Mouse (Mus musculus) thymus, postnatal 14 days (tissue): Measurements from ENCODE around the gene Gm43191.
"Not testable (repeated sequence)": the region's sequence is repeated elsewhere in the genome, so short reads cannot be mapped to it uniquely, and the experiment has no call there.

Experiments
- DNase-seq: peaks from one replicate; pipeline ENCODE4 v3.0.0; 2021

The Gm43191 gene

DNA sequence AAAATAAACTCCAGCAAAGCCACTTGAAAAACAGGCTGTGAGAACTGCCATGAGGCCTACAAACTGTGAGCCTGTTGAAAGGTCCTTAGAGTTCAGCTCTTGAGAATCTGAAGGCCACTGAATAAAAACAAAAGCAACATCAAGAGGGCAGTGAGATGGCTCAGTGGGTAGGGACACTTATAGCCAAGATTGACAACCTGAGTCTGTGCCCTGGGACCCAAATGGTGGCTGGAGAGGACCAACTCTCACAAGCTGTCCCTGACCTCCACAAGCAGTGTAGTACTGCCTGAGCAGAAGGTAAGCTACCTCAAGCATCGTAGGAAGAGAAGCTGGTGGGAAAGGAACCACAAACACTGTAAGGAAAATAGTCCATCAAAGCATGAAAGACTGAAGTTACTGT lies at the start of gene Gm43191:
Gene Gm43191, minus strand, starts transcription at position 101 of the 400 bp plus-strand sequence.
- DNase-seq: no peak

DNA sequence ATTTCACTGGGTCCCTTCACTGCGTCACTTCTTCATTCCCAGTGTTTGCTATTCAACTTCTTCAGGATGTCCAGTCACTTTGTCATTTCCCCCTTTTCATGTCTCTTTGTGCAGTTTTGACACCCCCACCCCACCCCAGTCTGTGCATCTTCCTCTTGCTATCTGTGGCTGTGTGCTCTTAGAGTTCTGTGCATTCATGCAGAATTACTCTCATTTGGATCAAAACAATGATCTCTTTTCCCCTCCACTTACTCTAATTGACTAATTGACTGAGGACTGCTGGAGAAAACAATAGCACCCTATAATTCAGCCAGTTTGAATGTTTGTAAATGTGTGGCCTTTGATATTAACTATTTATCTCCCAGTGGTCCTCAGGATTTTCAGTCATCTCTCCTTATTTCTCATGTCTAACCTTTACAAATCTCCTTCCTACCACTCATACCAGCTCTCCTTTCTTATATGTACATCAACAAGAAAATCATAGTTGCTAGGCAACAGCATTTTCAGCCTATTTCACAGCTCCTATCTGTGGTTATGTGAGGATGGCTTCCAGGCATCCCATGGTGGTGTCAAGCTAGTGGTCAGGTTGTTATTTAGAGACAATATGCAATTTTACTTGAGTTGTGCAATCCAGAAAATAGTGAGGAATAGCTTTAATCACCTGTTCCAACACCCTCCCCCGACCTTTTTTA lies 48.6 kb upstream of the Gm43191 start:
- DNase-seq: no peak

DNA sequence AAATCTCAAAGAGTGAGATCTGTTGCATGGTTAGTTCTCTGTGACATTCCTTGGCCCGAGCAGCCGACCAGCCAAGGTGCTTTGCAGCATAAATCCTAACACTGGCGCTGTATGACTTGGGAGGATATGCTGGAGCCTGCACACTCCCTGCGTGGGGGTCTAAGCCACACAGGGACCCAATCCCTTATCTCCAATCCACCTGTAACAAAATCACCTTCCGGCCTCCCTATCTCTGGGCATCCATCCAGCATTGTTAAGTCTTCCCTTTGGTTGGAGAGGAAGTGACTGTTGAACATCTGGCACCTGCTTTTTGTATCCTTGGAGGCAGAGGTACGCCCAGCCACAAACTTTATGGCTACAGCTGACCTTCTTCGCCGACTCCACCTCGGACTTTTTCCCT lies 45.7 kb upstream of the Gm43191 start:
- no peak for DNase-seq

DNA sequence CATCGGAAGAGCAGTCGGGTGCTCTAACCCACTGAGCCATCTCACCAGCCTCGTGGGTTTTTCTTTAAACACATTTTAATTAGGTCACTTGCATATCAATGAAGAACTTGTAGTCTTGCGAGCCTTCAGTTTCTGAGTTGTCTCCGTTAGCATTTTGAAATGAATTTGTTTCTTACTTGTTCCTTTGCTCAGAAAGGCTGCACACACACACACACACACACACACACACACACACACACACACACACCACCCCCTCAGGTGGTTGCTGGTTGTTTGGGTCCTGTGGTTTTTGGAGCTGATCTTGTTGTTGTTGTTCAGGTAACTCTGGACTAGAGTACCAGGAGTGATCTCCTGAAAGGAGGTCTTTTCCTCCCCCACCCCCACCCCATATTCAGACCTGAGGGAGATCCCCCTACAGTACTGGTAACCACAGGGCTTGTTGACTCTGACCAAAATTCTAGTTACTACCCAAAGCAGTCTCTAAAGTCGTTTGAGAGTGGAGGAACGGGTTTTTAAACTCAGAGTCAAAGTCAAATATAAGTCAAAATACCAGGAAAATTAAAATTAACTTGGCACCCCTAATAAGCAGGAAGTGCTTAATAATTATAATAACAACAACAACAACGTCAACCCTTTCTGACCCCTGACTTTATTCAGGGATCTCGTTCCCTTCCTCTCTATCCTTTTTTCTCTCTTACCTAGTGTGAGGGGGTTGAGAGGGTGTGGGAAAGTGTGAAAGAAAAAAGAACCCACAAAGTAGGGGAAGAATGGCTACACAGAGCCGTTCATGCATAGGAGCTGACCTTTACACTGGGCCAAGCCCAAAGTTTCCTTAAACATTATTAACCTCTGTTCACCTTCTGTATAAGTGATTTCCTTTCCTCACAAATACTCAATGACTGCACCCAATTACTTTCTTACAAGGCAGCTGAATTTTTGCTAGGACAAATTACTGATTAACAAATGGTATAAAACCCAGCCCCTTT lies 42.7 kb upstream of the Gm43191 start:
- DNase-seq: no peak

DNA sequence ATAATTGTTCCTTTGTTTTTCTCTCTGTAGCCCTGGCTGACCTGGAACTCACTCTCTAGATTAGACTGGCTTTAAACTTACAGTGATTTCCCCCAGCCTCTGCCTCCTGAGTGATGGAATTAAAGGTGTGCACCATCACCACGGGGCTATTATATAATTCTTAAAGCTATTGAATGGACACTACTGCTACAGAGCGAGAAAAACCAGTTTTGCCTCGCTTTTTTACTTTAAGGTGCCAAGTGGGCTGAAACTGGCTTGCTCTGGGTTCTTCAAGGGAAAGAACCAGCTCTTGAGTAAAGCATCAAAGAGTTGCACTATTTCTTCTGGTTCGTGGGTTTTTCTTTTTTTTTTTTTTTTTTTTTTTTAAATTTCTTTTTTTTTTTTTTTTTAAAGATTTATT lies 41.9 kb upstream of the Gm43191 start:
- no peak for DNase-seq

DNA sequence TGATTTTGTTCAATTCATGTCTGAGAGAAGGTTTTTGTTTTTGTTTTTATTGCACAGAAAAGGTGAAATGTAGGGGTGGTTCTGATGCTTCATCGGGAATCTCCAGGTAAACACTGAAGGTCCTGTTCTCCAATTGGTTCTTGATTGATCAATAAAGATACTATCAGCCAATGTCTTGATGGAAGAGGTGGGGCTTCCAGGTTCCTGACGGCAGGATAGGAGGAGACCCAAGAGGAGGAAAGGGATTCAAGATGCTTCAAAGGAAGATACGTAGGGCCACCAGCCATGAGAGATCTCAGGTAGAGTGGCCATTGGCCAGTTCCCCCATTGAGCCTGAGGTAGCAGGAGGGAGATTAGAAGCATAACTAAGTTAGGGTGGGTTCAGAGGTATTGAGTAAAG lies 37.9 kb upstream of the Gm43191 start:
- DNase-seq: no peak

DNA sequence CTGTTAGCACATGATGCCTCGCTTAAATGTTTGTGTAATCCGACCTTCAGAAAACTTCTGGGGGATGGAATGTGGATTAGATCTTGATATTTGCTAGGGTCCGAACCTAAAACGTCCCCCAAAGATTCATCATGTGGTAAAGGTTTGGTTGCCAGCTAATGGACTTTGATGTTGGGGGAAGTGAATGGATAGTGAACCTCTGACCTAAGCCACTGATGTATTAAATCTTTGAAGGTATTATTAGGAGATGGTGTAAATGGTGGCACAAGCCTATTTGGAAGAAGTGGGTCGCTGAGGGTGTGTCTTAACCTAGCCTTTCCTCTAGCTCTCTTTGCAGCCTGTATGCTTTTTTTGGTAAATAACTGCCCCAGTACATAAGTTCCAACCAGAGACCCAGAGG lies 32.0 kb upstream of the Gm43191 start:
- no peak for DNase-seq

DNA sequence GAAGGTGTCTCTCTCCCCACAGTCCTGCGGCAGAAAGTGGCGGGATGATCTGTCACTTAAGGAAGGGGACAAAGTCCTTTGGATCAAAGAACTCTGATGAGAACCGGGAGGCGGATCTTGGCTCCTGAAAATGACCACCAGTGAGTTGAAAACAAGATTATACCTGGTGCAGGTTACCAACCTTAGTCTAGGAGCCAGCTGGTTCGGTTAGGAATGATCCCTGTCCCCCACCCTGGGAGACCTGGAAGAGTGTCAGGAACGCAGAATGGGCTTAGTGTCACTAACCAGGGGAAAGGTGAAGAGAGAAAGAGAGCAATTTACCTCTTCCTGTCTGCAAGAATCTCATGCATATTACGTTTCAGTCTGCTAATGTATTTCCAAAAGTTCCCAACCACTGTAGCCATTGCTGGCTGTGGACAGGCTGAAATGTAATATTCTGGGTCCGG lies 31.4 kb upstream of the Gm43191 start, which contains the start of gene Slc35a3:
Gene Slc35a3, minus strand, starts transcription at position 396 of the 446 bp plus-strand sequence.
- DNase-seq: no peak

DNA sequence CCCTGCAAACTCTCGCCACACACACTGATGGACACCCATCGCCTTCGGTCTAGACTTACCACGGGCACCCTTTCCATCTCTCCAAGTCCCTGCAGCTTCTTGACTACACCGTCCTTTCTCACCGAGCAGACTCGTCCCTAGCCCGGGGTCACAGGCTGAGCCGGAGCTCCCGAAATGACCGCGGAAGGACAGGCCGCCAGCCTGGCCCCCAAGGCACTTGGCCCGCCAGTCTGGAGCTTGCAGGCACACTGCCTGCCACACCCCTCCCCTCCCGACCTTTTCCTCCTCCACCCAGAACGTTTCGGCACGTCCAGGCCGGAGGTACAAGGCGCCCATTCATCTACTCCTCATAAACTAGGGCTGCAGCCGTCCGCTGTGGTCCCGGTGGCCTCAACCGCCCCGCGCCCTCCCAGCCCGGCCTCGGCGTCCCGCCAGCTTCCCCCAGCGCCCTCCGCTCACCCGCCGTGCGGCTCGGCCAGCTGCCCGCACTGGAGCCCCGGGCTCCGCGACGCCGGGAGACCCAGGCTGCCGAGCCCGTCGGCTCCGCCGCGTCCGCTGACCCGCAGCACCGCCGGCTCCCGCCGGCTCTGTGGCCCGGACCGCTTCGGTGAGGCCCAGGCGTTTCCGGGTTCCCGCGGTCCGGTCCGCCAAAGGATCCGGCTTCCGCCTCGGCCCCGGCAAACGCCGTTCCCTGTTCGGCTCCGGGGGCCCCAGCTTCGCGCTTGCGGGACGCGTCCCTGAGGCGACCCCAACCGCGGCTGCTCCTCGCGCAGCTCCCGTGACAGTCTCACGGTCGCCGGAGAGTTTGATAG lies 30.8 kb upstream of the Gm43191 start:
- peak; percentile 76 for DNase-seq

DNA sequence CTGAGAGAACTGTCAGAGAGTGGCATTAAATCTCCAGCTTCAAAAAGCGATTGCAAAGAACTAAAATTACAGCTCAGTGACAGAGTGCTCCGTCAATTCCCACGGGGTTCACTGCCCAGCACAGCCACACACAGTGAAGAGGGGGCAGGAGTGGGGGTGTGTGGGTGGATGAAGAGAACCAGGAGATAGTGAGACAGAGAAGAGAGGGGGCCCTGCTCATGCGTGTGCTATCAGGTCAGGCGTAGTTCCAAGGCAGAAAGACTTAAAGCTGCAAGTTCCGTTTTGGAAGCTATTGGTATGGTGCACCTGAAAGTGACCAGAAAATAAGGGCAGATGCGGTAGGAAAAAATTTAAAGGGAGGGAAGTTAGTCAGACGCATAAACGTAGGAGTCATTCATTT lies 29.9 kb upstream of the Gm43191 start:
- DNase-seq: no peak

DNA sequence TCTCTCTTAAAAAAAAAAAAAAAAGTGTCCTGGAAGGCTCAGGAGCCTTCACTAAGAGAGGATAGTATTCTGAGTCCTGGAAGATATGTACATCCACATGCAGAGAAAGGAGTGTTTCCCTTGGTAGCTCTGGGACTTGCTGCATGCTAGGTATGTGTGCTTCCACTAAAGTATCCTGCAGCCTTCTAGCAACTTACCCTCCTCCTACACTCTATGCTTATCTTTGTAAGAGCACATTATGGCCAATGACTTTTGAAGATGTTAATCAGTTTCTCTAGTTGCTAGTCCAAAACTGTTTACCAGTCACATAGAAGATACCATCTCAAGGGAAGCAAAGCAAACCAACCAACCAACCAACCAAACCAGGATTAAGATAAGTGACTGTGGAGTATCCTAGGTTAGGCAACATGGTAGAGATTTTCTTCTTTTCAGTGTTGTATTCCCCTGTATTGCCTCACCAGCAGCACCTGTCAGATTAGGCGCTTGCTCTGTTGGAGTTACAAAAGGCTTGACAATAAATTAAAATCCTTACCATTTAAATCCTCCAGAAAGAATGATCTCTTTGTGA lies 24.7 kb upstream of the Gm43191 start:
- DNase-seq: no peak

DNA sequence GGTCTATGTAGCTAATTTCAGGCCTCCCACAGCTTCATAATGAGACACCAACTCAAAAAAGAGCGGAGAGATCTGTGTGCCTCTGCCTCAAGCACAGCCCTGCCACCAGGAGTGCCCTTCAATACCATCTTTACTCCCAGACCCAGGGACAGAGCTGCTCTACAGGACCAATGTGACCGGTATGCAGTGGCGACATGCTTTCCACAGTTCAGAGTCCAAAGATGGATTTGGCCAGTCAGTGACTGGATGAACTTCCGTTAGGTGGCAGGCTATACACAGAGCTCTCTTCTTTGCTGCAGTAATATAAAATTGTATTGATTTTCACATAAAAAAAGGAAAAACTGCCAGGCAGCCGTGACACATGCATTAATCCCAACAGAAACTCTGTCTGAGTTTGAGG lies 22.8 kb upstream of the Gm43191 start:
- no peak for DNase-seq

DNA sequence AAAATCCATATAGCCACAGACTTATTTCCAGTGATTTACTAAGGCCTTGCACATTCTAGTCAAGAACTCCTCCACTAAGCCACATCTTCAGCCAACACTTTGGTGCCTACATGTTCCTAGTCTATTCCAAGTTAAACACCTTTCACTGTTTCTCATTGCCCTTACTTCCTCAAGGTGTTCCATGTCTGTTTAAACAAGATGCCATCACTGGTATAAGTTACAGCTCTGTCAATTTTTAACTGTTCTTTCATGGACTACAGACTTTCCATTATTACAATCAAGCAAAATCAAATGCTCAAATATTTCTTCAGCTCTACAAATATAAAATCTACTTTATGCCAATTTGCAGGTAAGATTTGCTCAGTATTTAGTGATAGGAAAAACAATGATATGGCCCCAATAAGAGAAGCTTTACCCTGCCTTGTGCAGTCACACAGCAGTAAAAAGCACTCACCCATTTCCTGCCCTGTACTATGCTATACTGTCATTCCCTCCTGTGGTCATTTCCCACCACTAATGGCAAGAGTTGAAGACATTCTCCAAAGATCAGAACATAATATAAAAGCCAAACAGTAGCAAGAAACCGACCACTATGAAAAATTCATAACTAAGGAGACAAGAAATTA lies 21.7 kb upstream of the Gm43191 start:
- no peak for DNase-seq

DNA sequence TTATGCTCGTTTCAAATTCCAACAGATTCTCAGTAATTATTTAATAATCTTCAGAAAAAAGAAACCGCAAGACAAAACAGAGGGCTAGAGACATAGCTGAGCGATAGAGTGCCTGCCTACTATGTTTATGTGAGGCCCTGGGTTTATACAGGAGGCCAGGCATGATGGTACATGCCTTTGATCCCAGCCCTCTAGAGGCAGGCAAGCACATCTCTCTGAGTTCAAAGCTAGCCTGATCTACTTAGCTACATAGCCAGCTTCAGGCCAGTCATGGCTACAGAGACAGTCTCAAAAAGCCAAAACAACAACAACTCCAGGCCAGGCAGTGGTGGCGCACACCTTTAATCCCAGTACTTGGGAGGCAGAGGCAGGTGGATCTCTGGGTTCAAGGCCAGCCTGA lies 20.5 kb upstream of the Gm43191 start:
- DNase-seq: no peak

DNA sequence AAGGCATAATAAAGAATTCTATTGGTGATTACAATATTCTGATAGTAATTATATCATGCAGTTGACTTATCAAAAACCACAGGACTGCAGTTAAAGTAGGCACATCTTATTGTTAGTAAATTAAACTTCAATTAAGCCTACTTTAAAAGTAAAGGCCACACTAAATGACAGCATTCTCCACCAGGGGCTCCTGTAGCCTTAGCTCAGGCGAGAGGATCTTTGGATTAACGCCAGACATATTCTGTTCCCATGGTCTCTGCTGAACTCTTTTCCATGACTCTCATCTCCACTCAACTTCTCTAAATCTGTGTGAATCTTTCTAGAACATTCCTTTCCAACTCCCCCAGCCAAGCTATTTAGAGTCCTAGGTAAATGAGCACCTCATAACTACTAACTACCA lies 17.7 kb upstream of the Gm43191 start:
- DNase-seq: no peak

DNA sequence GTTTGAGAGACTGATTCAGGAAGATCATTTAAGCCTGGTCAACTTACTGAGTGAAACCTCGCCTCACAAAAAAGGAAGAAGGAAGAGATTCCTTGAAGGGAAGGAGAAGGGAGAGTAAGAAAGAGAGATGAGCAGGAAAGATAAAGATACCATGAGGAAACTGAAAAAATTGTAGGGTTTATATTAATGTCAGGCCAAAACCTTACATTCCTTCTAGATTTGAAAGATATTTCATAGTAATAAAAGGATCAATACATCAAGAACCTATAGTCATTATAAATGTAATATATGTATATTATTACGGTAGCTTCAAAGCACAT lies 14.6 kb upstream of the Gm43191 start:
- no peak for DNase-seq

DNA sequence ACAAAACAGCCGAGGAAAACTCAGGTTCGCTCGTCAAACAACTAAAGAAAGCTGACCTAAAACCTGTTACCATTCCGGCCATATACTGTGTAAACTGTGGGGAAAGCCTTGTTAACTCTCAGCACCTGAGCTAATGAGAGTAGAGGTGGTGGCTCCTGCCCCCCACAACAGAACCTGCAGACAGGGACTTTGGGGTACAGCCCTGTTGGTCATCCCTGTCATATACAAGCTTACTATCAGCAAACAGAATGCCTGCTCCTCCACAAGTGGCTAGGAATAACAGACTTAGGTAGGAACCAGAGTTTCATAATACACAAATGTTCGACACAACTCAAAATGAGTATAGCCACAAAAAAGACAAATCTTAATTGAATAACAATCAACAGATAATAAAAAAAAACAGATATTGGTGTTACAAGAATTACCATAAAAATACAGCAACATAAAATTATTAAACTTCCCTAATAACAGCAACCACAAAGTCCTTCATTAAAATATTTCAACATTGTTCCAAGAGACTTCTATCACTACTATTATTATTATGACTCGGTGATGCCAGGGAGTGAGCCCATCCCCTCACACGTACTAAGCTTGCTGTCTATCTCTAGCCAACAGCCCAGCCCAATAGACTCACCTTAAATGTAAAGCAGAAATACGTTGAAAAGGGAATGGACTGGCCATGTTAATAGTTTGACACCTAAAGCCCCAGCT lies 14.1 kb upstream of the Gm43191 start:
- no peak for DNase-seq

DNA sequence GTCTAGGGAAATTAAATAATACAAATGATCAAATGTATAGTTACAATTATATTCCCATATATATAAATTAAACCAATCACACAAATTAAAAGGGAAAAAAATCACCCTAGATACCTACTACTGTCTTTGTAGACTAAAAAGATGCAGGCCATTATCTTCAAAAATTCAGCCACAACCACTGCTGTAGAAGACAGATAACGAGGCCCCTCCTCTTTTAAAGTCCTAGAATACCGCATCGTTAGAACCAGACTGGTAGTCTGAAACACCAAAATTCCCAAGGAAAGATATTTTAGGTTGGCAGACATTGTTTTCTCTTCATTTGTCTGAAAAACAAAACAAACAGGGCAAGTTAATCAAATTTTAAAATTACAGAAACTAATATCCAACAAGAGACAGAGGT lies 13.3 kb upstream of the Gm43191 start:
- DNase-seq: no peak

DNA sequence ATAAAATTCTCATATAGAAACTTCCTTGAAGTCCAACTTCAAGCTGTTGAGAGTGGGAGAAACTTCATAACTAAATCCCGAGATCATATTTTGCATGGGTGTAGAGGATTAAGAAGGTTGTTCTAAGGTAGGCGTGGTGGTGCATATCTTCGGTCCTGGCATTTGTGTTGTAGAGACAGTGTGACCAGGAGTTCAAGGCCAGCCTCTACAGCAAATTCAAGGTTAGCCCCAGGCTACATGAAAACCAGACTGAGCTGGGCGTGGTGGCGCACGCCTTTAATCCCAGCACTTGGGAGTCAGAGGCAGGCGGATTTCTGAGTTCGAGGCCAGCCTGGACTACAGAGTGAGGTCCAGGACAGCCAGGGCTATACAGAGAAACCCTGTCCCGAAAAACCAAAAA lies 16.8 kb downstream of the Gm43191 start:
- not testable (repeated sequence) for DNase-seq

DNA sequence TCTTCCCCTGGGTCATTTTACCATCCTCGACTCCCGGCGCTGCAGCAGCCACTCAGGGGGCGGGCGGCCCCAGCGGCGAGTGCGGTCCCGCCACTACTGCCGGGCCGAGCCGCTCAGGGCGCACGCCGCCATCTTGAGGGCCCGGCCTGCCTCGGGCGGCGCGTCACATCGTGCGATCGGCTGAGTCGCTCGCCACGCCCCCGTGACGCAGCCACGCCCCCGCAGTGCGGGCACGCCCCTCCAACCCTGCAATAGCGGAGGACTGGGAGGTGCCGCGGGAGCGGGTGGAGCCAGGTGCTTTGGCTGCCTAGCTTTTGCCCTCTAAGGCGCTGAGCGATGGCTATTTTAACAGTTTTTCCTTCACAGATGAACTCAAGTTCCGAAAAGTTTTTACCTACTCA lies 18.6 kb downstream of the Gm43191 start, which contains the start of gene Mfsd14a:
Gene Mfsd14a, minus strand, starts transcription at position 215 of the 401 bp plus-strand sequence.
- DNase-seq: peak; percentile 100

DNA sequence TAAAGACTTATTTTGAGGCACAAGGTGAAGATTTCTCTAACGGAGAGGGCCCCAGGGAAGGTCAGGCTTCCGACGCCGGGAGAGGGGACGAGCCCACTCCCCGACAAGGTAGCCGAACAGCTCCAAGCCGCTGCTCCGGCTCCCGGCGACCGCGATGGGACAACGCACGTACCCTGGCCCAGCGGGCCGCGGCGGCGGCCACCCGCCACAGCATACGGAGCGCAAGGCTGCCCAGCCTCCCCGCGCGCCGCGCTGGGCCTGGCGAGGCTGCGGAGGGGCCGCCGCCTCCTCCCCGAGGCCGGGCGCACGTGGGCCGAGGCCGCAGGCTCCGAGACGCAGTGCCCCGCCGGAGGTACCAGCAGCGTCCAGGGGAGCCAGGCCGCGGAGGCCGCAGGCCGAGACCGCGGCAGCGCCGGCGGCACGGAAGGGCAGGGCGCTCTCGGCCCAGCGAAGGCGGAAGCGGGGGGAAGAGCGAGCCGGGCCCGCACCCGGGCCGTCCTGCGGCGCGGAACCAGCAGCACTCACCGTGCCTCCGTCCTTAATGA lies 19.1 kb downstream of the Gm43191 start:
- no peak for DNase-seq
